Mouse (Mus musculus) ES-Bruce4 (cell line): ENCODE measurements around the gene Tm9sf4.

Experiments
- CTCF ChIP-seq: IDR thresholded peaks from one replicate; pipeline ENCODE4 v1.8.1; 2011; ENCODE audit warnings: low read depth, low read length
- POLR2A ChIP-seq: IDR thresholded peaks from one replicate; pipeline ENCODE4 v1.8.1; 2011; ENCODE audit warnings: low read length; ENCODE audit not compliant: insufficient read depth

GRCm38 (mm10) chr2:153136211-153136610 lies 24.9 kb upstream of the Tm9sf4 start:
- TF ChIP-seq CTCF (no peak), POLR2A (no peak)
